Mouse (Mus musculus) liver, postnatal 0 days (tissue): ENCODE data around the gene Trit1.

Source experiments
- CTCF ChIP-seq: sonication (generic); IDR thresholded peaks from 2 replicates; pipeline ENCODE4 v1.5.1; 2016; ENCODE audit warnings: antibody characterized with exemption, low read depth
- EP300 ChIP-seq: IDR thresholded peaks from 2 replicates; pipeline ENCODE4 v1.6.1; 2016; ENCODE audit warnings: antibody characterized with exemption, low read depth, mild to moderate bottlenecking

DNA sequence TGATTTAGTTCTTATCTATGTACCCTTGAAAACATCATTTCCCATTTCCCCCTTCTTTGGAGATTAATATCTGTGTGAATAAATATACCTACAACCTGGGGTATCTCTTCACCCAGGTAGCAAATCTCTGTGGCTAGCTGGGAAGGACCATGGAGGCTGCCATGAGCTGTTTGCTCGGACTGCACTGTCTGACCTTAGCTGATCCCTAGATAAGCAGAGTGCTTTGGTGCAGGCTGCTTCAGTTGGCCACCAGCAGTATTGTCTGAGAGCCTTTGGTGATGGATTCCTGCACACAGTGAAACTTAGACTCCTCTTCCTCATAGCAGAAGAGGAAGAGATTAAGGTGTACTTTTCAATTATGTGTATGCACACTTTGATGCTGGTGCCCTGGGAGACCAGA lies 41.6 kb downstream of the Trit1 start:
- TF ChIP-seq EP300 = no peak
- no peak for TF ChIP-seq CTCF
